Mouse (Mus musculus): ENCODE measurements around the gene Egr2. TPM values are rescaled to one million over a fixed set of nuclear protein-coding genes. Genes with fewer than 3 reads are reported as not detected.

Egr2 gene
- polyA plus RNA-seq, 1 experiment from 2014 or later: 0.73 TPM

DNA sequence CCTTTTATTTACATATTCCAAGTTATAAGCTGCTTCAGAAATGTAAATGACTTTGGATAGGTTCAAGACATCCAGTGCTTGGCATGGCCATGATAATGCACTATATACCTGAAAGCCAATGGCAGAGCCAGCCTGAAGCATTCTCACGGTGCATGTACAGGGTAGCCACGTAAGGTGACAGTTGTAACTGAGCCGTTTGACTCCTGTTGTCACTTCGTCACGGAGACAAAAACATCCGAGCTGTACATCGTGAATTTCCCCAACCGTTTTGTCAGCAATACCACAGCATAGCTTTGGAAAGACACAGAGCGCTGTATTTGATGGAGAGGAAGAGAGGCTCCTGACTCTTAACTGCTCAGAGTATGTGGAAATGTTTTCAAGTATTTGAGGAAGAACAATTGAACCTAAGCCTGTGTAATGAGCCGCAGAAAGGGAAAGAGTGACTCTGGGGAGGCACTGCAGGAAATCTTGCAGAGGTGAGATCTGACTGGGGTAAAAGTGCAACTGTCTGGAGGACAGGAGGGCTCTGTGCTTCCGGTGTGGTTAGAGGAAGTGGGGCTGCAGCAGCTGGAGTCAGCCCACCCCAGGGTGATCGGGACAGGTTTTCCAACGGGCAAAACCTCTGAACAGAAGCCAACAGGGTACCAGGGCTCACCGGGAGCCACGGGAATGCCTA is 31.8 kb upstream of the Egr2 start:
- Histone ChIP-seq H3K4me2 (ENCODE audit: low read depth, low read length) (no peak overlapping the region), H3K9me3 (replicated peaks; ENCODE audit: control insufficient read depth, low read length) (no peaks in the 10 kb centered on the region), H3K4me1 (ENCODE audit: control insufficient read depth, insufficient read depth, low read length) (no peaks in the 10 kb centered on the region; the same call in 1 of the 2 replicates), H3K27me3 (ENCODE audit: control insufficient read depth, insufficient read depth, low read length) (no peaks in the 10 kb centered on the region), H3K4me3 (ENCODE audit: low read depth, low read length) (no peak overlapping the region), H3K9ac (replicated peaks; ENCODE audit: low read length) (no peak overlapping the region), H3K27ac (replicated peaks; ENCODE audit: low read depth, low read length) (no peak overlapping the region), H3K36me3 (replicated peaks; ENCODE audit: control insufficient read depth, insufficient read depth, low read depth, low read length) (no peaks in the 10 kb centered on the region)
- no peak for DNase-seq (ENCODE audit: low spot score)
- 67% methylated on average over 15 of the region's 15 CpGs for WGBS
- no peak for ATAC-seq (replicated peaks; ENCODE audit: insufficient number of reproducible peaks, low FRiP score, low TSS enrichment, low read depth)

DNA sequence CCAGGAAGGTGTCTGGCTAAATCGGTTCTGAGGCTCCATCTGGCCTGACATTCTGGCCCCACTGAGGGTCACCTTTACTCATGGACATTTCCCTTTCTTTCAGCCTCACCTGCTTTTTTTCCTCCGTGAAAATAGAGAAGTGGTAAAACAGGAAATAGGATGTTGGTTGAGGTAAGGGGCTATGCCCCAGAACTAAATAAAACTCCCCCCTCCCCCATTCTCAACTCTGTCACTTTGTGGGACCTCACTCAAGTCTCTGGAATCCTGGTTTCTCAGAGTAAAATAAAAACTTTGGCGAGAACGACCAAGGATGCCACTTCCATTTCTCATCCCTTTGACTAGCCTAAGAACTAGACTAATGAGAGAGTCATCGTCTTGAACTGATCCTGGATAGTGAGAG is 31.2 kb upstream of the Egr2 start:
- Histone ChIP-seq H3K4me2 (ENCODE audit: low read depth, low read length) (no peak overlapping the region), H3K27me3 (ENCODE audit: control insufficient read depth, insufficient read depth, low read length) (no peaks in the 10 kb centered on the region), H3K36me3 (replicated peaks; ENCODE audit: control insufficient read depth, insufficient read depth, low read depth, low read length) (no peaks in the 10 kb centered on the region), H3K4me1 (ENCODE audit: control insufficient read depth, insufficient read depth, low read length) (no peaks in the 10 kb centered on the region; the same call in 1 of the 2 replicates), H3K9me3 (replicated peaks; ENCODE audit: control insufficient read depth, low read length) (no peaks in the 10 kb centered on the region), H3K27ac (replicated peaks; ENCODE audit: low read depth, low read length) (no peak overlapping the region), H3K4me3 (ENCODE audit: low read depth, low read length) (no peak overlapping the region), H3K9ac (replicated peaks; ENCODE audit: low read length) (no peak overlapping the region)
- DNase-seq (ENCODE audit: low spot score): no peak
- ATAC-seq (replicated peaks; ENCODE audit: insufficient number of reproducible peaks, low FRiP score, low TSS enrichment, low read depth): no peak
- 61% methylated on average over 5 of the region's 5 CpGs for WGBS

DNA sequence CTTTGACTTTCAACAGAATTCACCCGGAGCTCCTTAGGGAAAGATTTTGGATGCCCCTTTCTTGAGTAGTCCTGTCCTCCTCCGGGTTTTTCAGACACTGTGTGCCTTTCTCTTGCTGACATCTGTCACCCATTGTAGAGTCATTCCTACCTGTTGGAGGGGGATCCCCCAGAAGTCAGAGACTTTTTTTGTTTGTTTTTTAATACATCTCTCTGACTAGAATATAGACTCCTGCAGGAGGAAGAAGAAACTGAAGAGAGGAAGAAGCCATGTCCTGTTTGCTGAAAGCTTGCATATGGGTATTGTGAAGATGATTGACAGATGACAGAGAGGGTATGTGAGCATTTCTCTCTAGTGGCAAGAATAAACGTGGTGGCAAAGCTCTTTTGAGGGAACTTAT is 30.0 kb upstream of the Egr2 start:
- H3K4me1 ChIP-seq (ENCODE audit: control insufficient read depth, insufficient read depth, low read length): no peaks in the 10 kb centered on the region; the same call in 1 of the 2 replicates
- DNase-seq (ENCODE audit: low spot score) (no peak), ATAC-seq (replicated peaks; ENCODE audit: insufficient number of reproducible peaks, low FRiP score, low TSS enrichment, low read depth) (no peak)
- 66% methylated on average over 3 of the region's 3 CpGs for WGBS
- no peak overlapping the region for H3K4me3 ChIP-seq (ENCODE audit: low read depth, low read length)
- no peak overlapping the region for H3K27ac ChIP-seq (replicated peaks; ENCODE audit: low read depth, low read length)
- H3K4me2 ChIP-seq (ENCODE audit: low read depth, low read length): no peak overlapping the region
- no peak overlapping the region for H3K9ac ChIP-seq (replicated peaks; ENCODE audit: low read length)
- no peaks in the 10 kb centered on the region for H3K27me3 ChIP-seq (ENCODE audit: control insufficient read depth, insufficient read depth, low read length)
- no peaks in the 10 kb centered on the region for H3K36me3 ChIP-seq (replicated peaks; ENCODE audit: control insufficient read depth, insufficient read depth, low read depth, low read length)
- H3K9me3 ChIP-seq (replicated peaks; ENCODE audit: control insufficient read depth, low read length): no peaks in the 10 kb centered on the region

DNA sequence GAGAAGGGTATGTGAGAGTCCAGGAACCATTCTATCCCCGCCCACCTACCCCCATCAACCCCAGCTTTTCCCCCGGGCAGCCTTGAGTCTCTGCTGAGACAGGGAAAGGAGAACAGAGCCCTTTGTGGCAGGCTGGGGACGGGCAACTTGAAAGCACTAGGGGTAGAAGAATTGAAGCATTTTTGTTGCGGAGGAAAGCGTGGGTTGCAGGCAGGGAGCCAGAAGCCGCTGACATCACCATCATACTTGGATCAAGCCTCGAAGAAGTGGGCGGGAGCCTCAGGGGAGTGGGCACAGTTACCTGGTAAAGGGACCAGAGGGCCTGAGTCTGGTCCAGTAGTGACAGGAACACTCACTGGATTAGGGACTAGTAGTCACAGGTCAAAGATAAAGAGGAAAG is 23.1 kb upstream of the Egr2 start:
- WGBS: 54% methylated on average over 8 of the region's 8 CpGs
- DNase-seq (ENCODE audit: low spot score) (no peak), ATAC-seq (replicated peaks; ENCODE audit: insufficient number of reproducible peaks, low FRiP score, low TSS enrichment, low read depth) (no peak)
- Histone ChIP-seq H3K4me2 (ENCODE audit: low read depth, low read length) (no peak overlapping the region), H3K4me1 (ENCODE audit: control insufficient read depth, insufficient read depth, low read length) (no peaks in the 10 kb centered on the region), H3K36me3 (replicated peaks; ENCODE audit: control insufficient read depth, insufficient read depth, low read depth, low read length) (no peaks in the 10 kb centered on the region), H3K27me3 (ENCODE audit: control insufficient read depth, insufficient read depth, low read length) (no peaks in the 10 kb centered on the region), H3K9me3 (replicated peaks; ENCODE audit: control insufficient read depth, low read length) (no peaks in the 10 kb centered on the region), H3K9ac (replicated peaks; ENCODE audit: low read length) (no peak overlapping the region), H3K4me3 (ENCODE audit: low read depth, low read length) (no peak overlapping the region), H3K27ac (replicated peaks; ENCODE audit: low read depth, low read length) (no peak overlapping the region)

DNA sequence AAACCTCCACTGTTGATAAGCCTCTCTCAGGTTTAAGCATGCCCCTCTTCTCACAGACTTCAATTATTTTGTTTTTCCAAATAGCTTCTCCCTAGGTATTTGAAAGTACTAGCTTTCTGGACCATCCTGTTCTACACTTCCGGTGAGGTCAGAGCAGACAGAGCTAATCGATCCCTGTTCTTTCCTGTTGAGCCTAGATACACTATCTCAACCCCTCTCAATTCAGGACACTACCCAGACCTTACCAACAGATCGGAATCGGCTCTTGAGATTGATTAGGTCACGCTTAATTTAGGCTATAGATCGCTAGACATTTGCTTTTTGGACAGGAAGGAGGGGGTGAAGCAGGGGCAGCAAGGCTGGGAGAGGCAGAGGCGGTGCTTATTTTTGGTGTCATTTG is 22.4 kb upstream of the Egr2 start:
- no peak overlapping the region for H3K4me2 ChIP-seq (ENCODE audit: low read depth, low read length)
- H3K27me3 ChIP-seq (ENCODE audit: control insufficient read depth, insufficient read depth, low read length): no peaks in the 10 kb centered on the region
- no peaks in the 10 kb centered on the region for H3K9me3 ChIP-seq (replicated peaks; ENCODE audit: control insufficient read depth, low read length)
- H3K36me3 ChIP-seq (replicated peaks; ENCODE audit: control insufficient read depth, insufficient read depth, low read depth, low read length): no peaks in the 10 kb centered on the region
- no peak overlapping the region for H3K27ac ChIP-seq (replicated peaks; ENCODE audit: low read depth, low read length)
- H3K9ac ChIP-seq (replicated peaks; ENCODE audit: low read length): no peak overlapping the region
- ATAC-seq (replicated peaks; ENCODE audit: insufficient number of reproducible peaks, low FRiP score, low TSS enrichment, low read depth) (no peak), DNase-seq (ENCODE audit: low spot score) (no peak)
- WGBS: 54% methylated on average over 7 of the region's 7 CpGs
- H3K4me3 ChIP-seq (ENCODE audit: low read depth, low read length): no peak overlapping the region
- no peaks in the 10 kb centered on the region for H3K4me1 ChIP-seq (ENCODE audit: control insufficient read depth, insufficient read depth, low read length)

DNA sequence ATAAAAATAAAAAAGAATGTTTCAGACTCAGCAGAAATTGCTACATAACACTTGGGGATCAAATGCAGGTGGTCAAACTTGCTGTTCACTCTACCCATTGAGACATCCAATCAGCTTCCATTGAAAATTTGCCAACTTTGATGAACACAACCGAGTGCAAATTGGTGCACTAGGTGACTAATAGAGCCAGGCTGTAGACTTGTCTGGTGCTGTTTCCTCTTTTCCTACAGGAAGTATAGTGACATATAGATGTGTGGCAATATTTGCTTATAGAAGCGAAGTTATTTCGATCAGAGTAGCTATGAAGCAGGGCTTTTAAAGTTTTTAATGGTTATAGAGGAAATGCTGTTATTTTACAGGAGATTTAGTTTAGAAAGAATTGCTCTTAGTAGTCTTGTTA is 16.5 kb upstream of the Egr2 start:
- Histone ChIP-seq H3K4me3 (ENCODE audit: low read depth, low read length) (no peak overlapping the region), H3K4me2 (ENCODE audit: low read depth, low read length) (no peak overlapping the region), H3K9ac (replicated peaks; ENCODE audit: low read length) (no peak overlapping the region), H3K9me3 (replicated peaks; ENCODE audit: control insufficient read depth, low read length) (no peaks in the 10 kb centered on the region), H3K27ac (replicated peaks; ENCODE audit: low read depth, low read length) (no peak overlapping the region), H3K4me1 (ENCODE audit: control insufficient read depth, insufficient read depth, low read length) (no peaks in the 10 kb centered on the region), H3K27me3 (ENCODE audit: control insufficient read depth, insufficient read depth, low read length) (no peaks in the 10 kb centered on the region), H3K36me3 (replicated peaks; ENCODE audit: control insufficient read depth, insufficient read depth, low read depth, low read length) (no peaks in the 10 kb centered on the region)
- DNase-seq (ENCODE audit: low spot score) (no peak), ATAC-seq (replicated peaks; ENCODE audit: insufficient number of reproducible peaks, low FRiP score, low TSS enrichment, low read depth) (no peak)
- WGBS: 85% methylated on average over 3 of the region's 3 CpGs

DNA sequence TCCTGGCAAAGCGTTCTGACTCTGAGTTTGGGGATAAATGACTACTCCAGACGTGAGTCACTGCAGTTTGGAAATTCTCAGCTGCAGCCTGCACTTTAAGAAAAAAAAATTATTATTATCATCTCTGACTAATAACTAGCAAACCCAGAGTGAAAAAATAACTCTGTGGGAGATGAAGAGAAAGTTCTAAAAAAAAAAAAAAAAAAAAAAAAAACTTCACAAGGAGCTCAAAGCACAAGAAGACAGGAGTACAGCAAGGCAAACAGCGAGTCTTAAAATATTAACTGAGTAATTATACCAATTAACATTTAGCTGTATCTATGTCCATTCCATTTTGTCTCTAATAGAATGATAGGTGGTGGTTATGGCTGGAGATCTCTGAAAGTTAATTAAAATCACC is 11.1 kb upstream of the Egr2 start:
- Histone ChIP-seq H3K27me3 (ENCODE audit: control insufficient read depth, insufficient read depth, low read length) (no peaks in the 10 kb centered on the region), H3K4me2 (ENCODE audit: low read depth, low read length) (no peak overlapping the region), H3K27ac (replicated peaks; ENCODE audit: low read depth, low read length) (no peak overlapping the region), H3K36me3 (replicated peaks; ENCODE audit: control insufficient read depth, insufficient read depth, low read depth, low read length) (no peaks in the 10 kb centered on the region), H3K9me3 (replicated peaks; ENCODE audit: control insufficient read depth, low read length) (no peaks in the 10 kb centered on the region), H3K4me1 (ENCODE audit: control insufficient read depth, insufficient read depth, low read length) (no peaks in the 10 kb centered on the region), H3K4me3 (ENCODE audit: low read depth, low read length) (no peak overlapping the region), H3K9ac (replicated peaks; ENCODE audit: low read length) (no peak overlapping the region)
- no peak for DNase-seq (ENCODE audit: low spot score)
- no peak for ATAC-seq (replicated peaks; ENCODE audit: insufficient number of reproducible peaks, low FRiP score, low TSS enrichment, low read depth)
- WGBS: 86% methylated on average over 3 of the region's 3 CpGs

DNA sequence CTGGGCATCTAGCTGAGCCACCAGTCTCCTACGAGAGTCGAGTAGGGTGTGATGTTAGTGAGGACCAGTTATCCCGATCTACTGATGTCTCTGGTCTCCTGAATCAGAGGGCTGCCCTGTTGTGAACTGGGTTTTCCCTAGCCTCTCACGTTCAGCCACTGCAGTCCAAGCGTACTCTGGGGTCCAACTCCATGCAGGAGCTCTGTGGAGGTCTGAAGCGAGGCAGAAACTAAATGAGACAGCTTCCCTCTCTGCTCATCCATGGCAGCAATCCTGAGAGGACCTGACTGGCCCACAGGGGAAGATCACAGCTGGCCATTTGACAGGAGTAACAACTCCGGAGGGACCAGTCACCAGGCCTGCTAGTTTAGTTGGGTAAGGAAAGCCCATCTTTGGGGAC is 10.6 kb upstream of the Egr2 start:
- no peak overlapping the region for H3K9ac ChIP-seq (replicated peaks; ENCODE audit: low read length)
- DNase-seq (ENCODE audit: low spot score) (no peak), ATAC-seq (replicated peaks; ENCODE audit: insufficient number of reproducible peaks, low FRiP score, low TSS enrichment, low read depth) (no peak)
- no peaks in the 10 kb centered on the region for H3K4me1 ChIP-seq (ENCODE audit: control insufficient read depth, insufficient read depth, low read length)
- no peaks in the 10 kb centered on the region for H3K27me3 ChIP-seq (ENCODE audit: control insufficient read depth, insufficient read depth, low read length)
- no peak overlapping the region for H3K4me2 ChIP-seq (ENCODE audit: low read depth, low read length)
- no peak overlapping the region for H3K4me3 ChIP-seq (ENCODE audit: low read depth, low read length)
- no peaks in the 10 kb centered on the region for H3K9me3 ChIP-seq (replicated peaks; ENCODE audit: control insufficient read depth, low read length)
- WGBS: 84% methylated on average over 7 of the region's 7 CpGs
- no peaks in the 10 kb centered on the region for H3K36me3 ChIP-seq (replicated peaks; ENCODE audit: control insufficient read depth, insufficient read depth, low read depth, low read length)
- H3K27ac ChIP-seq (replicated peaks; ENCODE audit: low read depth, low read length): no peak overlapping the region
